Mouse (Mus musculus) heart, postnatal 0 days (tissue): ENCODE data around the gene Terb1. TPM values are rescaled to one million over a fixed set of nuclear protein-coding genes. Genes with fewer than 3 reads are reported as not detected.

ENCODE experiments used
- ATAC-seq: fragments of 200-750 bp; cut with Nextera tagmentation; 2 replicates; pipeline ENCODE4 v1.8.0; 2017; ENCODE audit warnings: low read depth, moderate number of reproducible peaks, moderate library complexity; ENCODE audit not compliant: insufficient read depth
- DNase-seq: peaks from one replicate; pipeline ENCODE4 v3.0.0-alpha.2; 2016; ENCODE audit warnings: low spot score
- H3K27ac ChIP-seq: fragments of 300-500 bp; sonication (generic); 2 replicates; pipeline ENCODE4 v1.5.1; 2014; ENCODE audit warnings: low read depth, mild to moderate bottlenecking
- H3K27me3 ChIP-seq: fragments of 300-500 bp; sonication (generic); 2 replicates; pipeline ENCODE4 v1.6.1; 2014; ENCODE audit warnings: low read length, mixed read lengths; ENCODE audit not compliant: control insufficient read depth, insufficient read depth
- H3K36me3 ChIP-seq: fragments of 300-500 bp; sonication (generic); replicated peaks from 2 replicates; pipeline ENCODE4 v1.6.1; 2014; ENCODE audit warnings: low read length, mixed read lengths; ENCODE audit not compliant: control insufficient read depth, insufficient read depth
- H3K4me1 ChIP-seq: fragments of 300-500 bp; sonication (generic); 2 replicates; pipeline ENCODE4 v1.6.1; 2014; ENCODE audit warnings: antibody characterized with exemption; ENCODE audit not compliant: control insufficient read depth, insufficient read depth
- H3K4me2 ChIP-seq: fragments of 300-500 bp; sonication (generic); 2 replicates; pipeline ENCODE4 v1.6.1; 2014; ENCODE audit warnings: low read depth, mild to moderate bottlenecking, low read length, moderate library complexity
- H3K4me3 ChIP-seq: fragments of 300-500 bp; sonication (generic); 2 replicates; pipeline ENCODE4 v1.5.1; 2014; ENCODE audit warnings: low read depth, low read length
- H3K9ac ChIP-seq: fragments of 300-500 bp; sonication (generic); replicated peaks from 2 replicates; pipeline ENCODE4 v1.6.1; 2014; ENCODE audit warnings: low read depth, low read length, mixed read lengths
- H3K9me3 ChIP-seq: fragments of 300-500 bp; sonication (generic); replicated peaks from 2 replicates; pipeline ENCODE4 v1.6.1; 2016; ENCODE audit warnings: low read length; ENCODE audit not compliant: control insufficient read depth
- CTCF ChIP-seq: IDR thresholded peaks from 2 replicates; pipeline ENCODE4 v1.5.1; 2016; ENCODE audit warnings: antibody characterized with exemption, control low read depth, low read depth
- EP300 ChIP-seq: IDR thresholded peaks from 2 replicates; pipeline ENCODE4 v1.6.1; 2016; ENCODE audit warnings: antibody characterized with exemption, low read depth
- WGBS: fragments of 180-500 bp; shearing (Covaris S2); extraction: QIAGEN DNeasy Blood & Tissue Kit; methylation state at CpG from one replicate; pipeline ENCODE4 v1.1.7; 2014; 5-methylcytosine and 5-hydroxymethylcytosine counted together
- polyA plus RNA-seq: library from polyadenylated mRNA; unstranded; fragments of >200 nt; fragmentation: Nextera tagmentation; extraction: Ambion mirVana; gene quantifications from 2 replicates; pipeline ENCODE4 v1.2.1, GENCODE M21; 2015
- total RNA-seq: library from RNA; depleted of rRNA; stranded (reverse); fragments of >200 nt; gene quantifications from 2 replicates; pipeline ENCODE4 v1.2.3, GENCODE M21; 2014; ENCODE audit warnings: low replicate concordance; rRNA removed

Gene Terb1
- total RNA-seq: 0.15 TPM in 1 of 2 replicates, not detected in the other
- polyA plus RNA-seq: 0.05 and 0.07 TPM in 2 replicates

- peak within 1 kb of the TSS; percentile 100 for H3K4me2 ChIP-seq
- peaks cover 14% of the 10 kb centered on the region for H3K36me3 ChIP-seq
- DNase-seq (peak; percentile 34), ATAC-seq (peak; percentile 66)
- H3K9me3 ChIP-seq: no peaks in the 10 kb centered on the region
- H3K4me1 ChIP-seq: peaks cover 11% of the 10 kb centered on the region
- H3K27ac ChIP-seq: no peak within 1 kb of the TSS
- TF ChIP-seq CTCF (0 out of 2 replicates have a peak, but pooled peaks have one; percentile 7), EP300 (no peak)
- H3K27me3 ChIP-seq: no peaks in the 10 kb centered on the region
- WGBS: 2% methylated on average over 64 of the region's 64 CpGs
- H3K4me3 ChIP-seq: peak within 1 kb of the TSS; percentile 63
- peak within 1 kb of the TSS; percentile 64 for H3K9ac ChIP-seq
Observed at GRCm38 (mm10) chr8:104509061-104510006, at the start of gene Terb1. Terb1 (minus strand) TSS chr8:104509910.

- no peak overlapping the region for H3K9ac ChIP-seq
- TF ChIP-seq CTCF (no peak), EP300 (no peak)
- H3K9me3 ChIP-seq: no peaks in the 10 kb centered on the region
- no peak overlapping the region for H3K4me2 ChIP-seq
- no peak overlapping the region for H3K4me3 ChIP-seq
- no peaks in the 10 kb centered on the region for H3K27me3 ChIP-seq
- no peaks in the 10 kb centered on the region for H3K36me3 ChIP-seq
- H3K4me1 ChIP-seq: no peaks in the 10 kb centered on the region
- no peak overlapping the region for H3K27ac ChIP-seq
- no peak for ATAC-seq
- no peak for DNase-seq
- 57% methylated on average over 7 of the region's 7 CpGs for WGBS
Observed at GRCm38 (mm10) chr8:104557226-104557625, 47.5 kb upstream of the Terb1 start.

GRCm38 (mm10) chr8:104555191-104555590 is 45.5 kb upstream of the Terb1 start:
- no peak overlapping the region for H3K27ac ChIP-seq
- ATAC-seq: no peak
- no peaks in the 10 kb centered on the region for H3K9me3 ChIP-seq
- H3K4me2 ChIP-seq: no peak overlapping the region
- H3K9ac ChIP-seq: no peak overlapping the region
- WGBS: 57% methylated on average over 4 of the region's 4 CpGs
- H3K27me3 ChIP-seq: no peaks in the 10 kb centered on the region
- H3K4me3 ChIP-seq: no peak overlapping the region
- no peaks in the 10 kb centered on the region for H3K4me1 ChIP-seq
- no peak for TF ChIP-seq CTCF
- no peak for TF ChIP-seq EP300
- DNase-seq: no peak
- no peaks in the 10 kb centered on the region for H3K36me3 ChIP-seq

- H3K27ac ChIP-seq: no peak overlapping the region
- 0 out of 2 replicates have a peak, but pooled peaks have one; percentile 32 for TF ChIP-seq EP300
- TF ChIP-seq CTCF: no peak
- no peak overlapping the region for H3K4me2 ChIP-seq
- peaks cover 9% of the 10 kb centered on the region; the same call in 1 of the 2 replicates for H3K4me1 ChIP-seq
- ATAC-seq (no peak), DNase-seq (no peak)
- H3K9ac ChIP-seq: no peak overlapping the region
- no peaks in the 10 kb centered on the region for H3K36me3 ChIP-seq
- H3K4me3 ChIP-seq: no peak overlapping the region
- WGBS: 78% methylated on average over 8 of the region's 8 CpGs
- no peaks in the 10 kb centered on the region for H3K9me3 ChIP-seq
- H3K27me3 ChIP-seq: peaks cover 48% of the 10 kb centered on the region
Observed at GRCm38 (mm10) chr8:104543440-104544045, 33.8 kb upstream of the Terb1 start.

- 15% methylated on average over 11 of the region's 11 CpGs for WGBS
- ATAC-seq: no peak
- H3K4me1 ChIP-seq: peaks cover 9% of the 10 kb centered on the region; the same call in 1 of the 2 replicates
- peak overlapping the region; percentile 93 for H3K4me2 ChIP-seq
- no peaks in the 10 kb centered on the region for H3K9me3 ChIP-seq
- TF ChIP-seq CTCF (no peak), EP300 (no peak)
- H3K36me3 ChIP-seq: no peaks in the 10 kb centered on the region
- no peak overlapping the region for H3K9ac ChIP-seq
- peaks cover 54% of the 10 kb centered on the region for H3K27me3 ChIP-seq
- peak overlapping the region; percentile 17; the same call in 1 of the 2 replicates for H3K4me3 ChIP-seq
- no peak overlapping the region for H3K27ac ChIP-seq
- no peak for DNase-seq
Observed at GRCm38 (mm10) chr8:104542160-104542559, 32.5 kb upstream of the Terb1 start.
